Mouse (Mus musculus) retina, embryonic 14.5 days (tissue): Measurements from ENCODE around the gene Slx4ip.

Experiments
- DNase-seq: peaks from one replicate; pipeline ENCODE4 v3.0.0-alpha.2; 2015; ENCODE audit warnings: low spot score

The Slx4ip gene

DNA sequence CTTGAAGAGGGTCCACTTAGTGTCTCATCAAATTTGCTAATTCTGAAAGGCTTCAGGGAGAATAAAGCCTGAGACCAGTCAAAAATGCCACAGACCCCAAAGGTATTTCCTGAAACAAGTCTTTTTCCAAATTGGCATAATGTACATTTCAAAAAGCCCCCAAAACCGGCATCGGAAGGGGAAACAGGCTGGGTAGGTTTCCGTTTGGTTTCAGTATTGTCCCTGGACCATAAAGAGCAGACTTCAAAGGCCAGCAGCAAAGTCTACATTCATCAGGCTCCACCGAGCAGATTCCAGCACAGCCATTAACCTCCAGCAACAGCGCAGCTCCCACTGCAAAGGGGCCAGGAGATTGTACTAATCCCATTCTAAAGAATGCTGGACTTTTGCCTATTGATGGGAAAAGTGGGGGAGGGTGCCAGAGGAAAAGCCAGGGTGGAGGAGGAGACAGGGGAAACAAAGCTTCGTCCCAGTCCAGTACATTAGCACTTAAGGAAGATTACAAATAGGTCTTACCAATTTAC is 208.3 kb downstream of the Slx4ip start:
- no peak for DNase-seq

DNA sequence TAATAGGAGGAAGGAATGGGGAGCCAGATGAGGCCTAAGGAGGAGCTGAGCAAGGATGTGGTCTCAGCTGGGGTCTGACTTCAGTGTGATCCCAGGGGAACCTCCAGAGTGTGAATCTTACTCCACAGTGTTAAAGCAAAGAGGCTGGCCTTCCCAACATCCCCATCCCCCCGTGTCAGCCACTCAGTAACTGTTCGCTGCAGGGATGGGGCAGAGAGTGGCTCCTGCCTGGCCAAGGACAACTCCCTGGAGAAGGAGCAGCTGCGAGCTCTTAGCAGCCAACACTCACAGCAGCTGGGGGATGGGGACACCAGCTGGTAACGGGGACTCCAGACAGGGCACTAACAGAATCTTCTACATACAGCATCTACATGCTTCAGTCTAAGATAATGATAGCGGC is 210.1 kb downstream of the Slx4ip start:
- DNase-seq, result peak; percentile 68

DNA sequence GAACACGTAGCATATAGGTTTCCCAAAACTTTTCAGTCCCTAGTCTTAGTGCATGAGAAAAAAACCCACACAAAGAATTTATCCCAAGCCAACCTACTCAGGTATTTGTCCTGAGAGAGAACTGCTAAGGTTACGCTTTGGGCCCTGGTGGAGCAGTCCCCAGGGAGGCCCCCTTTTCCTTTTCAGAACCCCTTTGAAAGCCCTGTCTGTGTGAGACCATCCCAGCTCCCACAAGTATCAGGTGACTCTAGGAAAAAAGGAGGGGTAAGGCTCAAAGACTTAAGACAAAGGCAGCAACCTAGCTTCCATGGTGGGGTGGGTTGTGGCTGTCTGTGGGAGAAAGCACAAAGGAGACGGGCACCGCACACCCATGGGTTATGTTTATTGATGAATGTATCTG is 216.2 kb downstream of the Slx4ip start:
- DNase-seq, result no peak

DNA sequence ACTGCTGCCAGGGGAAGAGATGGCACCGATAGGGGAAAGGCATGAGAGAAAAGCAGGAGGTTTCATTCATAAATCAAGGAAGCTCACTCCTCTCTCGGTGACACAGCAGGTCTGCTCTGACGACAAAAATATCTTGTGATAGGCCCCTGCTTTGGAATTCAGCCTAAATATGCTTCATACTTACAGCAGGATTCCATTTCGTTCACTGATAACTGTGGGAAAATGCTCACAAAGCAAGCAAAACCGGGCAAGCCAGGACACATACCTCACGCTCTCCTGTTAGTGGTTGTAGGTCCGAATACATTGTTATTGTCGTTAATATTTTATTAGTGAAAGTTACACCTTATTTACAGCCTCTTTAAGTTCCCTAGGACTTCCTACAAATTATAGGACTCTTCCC is 216.9 kb downstream of the Slx4ip start:
- DNase-seq, result no peak

DNA sequence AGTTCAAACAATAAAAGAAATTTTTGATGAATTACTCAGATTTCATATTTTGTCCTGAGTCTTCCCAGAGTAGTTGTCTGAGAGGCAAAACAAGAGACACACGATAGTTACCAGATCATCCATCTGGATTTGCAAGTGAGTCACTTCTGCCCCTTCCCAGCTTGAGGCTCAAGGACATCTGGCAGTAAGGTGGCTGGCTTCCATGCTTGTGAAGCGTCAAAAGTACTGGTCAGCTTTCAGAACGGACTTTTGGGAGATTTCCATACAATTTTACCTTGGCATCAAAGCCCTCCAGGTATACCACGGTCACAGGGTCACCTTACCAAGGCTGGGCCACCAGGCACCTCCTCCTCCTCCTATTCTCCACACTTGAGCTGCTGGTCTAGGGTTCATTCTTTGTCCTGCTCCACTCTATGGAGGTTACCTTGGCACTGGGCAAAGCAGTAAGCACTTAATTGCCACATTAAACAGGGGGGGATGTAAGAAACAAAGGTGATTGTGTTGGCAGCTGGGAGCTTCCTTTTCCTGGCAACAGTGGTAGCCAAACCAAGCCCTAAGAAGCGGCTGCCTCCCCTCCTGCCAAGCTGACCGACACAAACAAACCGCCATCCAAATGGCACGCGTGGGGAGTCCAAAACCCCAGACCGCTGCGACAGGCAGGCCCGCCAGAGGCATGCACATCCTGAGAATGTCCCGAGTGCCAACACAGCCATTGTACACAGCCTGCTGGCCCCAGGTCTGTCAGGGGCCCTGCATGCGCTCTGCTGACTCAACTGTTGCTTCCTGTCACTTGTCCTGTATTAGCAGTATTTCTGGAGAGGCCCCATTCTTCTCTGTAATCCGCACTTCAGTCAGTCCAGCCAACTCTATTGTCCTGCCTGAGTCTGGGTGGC is 218.5 kb downstream of the Slx4ip start:
- no peak for DNase-seq

DNA sequence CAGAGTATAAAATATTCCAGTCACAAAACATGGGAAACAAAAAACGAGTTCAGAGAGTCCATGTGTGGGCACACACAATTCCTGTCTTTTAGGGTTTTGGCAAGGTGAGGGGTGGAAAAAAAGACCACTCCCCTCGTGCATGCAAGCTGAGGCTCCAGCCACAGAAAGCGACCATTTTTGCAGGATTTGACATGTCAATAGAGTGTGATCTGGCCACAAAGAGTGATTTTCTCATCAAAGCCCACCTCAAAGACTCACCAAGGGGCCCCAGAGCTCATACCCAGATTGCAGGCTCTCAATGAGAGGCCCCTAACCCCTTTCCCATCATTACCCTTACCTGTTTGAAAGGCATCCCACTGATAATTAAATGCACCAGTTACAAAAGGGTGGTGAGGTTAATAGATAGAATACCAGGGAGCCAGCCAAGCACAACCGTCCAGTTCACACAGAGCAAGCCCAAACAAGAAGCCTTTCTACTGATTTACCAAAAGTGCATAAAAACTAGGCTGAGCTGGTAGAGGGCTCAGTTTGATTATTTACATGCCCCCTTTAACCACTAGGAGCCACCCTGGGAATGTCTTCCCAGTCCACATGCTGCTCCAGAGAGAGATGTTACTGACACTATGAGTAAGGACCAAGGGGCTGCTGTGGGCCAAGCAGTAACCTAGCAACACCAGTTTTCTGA is 219.3 kb downstream of the Slx4ip start:
- DNase-seq, result peak; percentile 55

DNA sequence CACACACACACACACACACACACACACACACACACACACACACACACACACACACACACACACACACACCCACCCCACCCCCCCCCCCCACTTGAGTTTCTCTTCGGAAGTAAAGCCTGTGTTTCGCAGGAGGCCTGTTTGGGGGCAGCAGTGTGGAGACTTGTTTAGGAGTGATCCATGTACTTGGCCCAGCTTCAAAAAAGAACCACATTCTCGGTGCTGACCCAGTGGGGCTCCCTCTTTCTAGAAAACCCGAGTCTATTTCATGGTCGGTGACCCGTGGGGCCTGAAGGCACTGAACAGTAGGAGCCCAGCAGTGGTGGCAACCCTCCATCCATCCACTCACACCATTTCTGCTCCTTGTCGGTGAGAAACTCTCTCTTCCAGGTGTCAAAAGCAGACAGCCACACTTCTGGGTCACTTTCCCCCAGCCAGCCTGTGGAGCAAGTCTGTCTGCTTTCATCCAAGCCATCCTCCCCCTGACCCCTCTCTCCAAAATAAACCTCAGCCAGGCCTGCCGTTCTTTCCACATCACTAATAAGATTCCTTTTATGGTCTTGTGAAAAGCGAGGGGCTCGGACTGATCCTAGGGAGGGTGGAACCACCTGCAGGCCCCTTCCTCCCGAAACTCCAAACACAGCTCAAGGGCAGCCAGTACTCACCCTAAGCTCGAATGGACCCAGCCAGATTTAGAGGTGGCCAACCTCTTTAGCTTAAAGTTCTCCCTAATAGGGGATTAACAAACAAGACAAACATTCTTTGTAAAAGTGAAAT is 222.5 kb downstream of the Slx4ip start:
- DNase-seq, result no peak

DNA sequence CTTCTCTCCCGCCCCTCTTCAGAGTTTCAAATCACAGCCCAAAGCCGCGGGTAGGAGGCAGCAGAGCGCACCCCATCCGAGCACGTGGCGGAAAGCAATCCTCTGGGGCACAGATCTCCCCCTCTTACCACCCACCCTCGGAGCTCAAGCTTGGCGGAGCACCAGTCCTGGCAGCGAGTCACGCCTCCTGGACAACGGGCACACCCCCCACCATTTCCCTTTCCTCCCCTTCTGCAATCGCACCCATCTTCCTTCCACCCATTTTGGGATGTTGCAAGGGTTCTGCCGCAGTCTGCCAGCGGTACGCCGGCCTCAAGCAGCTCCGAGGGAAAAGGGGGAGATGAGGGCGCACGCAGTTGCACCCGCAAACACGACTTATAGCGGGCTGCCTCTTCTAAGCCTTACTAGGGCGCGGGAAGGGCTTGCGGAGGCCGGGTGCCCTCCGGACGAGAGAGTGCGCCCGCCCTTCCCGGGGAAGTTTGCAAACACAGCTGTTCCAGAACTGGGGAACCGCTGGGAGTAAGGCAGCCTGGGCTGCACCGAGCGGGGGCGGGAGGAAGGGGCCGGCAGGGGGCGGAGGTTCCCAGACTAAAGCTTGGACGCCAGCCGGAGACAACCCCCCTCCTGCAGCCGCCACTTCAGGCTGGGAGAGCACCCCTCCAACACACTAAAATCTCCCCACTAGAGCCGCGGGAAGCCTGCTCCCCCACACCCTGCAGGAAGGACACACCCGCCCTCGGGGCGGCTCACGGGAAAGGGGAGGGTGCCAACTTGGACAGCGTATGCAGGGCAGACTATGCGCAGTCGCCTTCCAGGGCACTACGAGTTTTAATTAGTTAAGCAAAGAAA is 223.5 kb downstream of the Slx4ip start:
- DNase-seq, result peak; percentile 80

DNA sequence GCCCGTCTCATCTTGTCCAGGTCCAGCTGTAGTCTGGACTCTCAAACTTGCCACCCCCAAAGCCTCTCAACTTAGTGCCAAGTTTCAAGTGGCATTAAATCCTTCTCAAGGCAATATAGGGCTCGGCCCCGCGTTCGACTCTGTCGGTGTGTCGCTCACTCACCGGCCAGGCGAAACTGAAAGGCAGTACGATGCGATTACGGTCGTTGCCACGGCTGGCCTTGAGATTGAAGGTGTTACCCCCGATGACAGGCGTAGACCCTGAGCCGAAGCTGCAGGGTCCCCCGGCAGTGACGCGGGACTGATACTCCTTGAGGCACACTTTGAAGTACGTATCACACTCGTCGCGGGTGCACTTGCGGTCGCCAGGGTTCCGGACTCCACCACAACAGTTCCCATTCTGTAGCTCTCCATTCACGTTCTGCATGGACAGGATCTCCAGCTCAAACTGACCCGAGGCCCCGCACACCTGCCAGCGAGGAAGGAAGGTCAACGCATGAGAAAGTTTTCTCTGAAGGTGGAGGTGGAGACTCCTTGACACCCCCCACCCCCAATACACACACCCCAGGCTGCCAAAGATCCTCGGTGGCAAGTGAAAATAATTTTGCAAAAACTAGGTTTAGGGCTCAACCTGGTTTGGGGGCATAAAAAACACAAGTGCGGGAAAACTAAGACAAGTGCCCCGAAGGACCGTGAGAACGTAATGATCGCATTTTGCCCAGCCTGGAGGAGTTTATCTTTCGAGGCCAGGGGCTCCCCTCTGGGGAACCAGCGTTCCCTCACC is 224.4 kb downstream of the Slx4ip start:
- no peak for DNase-seq

DNA sequence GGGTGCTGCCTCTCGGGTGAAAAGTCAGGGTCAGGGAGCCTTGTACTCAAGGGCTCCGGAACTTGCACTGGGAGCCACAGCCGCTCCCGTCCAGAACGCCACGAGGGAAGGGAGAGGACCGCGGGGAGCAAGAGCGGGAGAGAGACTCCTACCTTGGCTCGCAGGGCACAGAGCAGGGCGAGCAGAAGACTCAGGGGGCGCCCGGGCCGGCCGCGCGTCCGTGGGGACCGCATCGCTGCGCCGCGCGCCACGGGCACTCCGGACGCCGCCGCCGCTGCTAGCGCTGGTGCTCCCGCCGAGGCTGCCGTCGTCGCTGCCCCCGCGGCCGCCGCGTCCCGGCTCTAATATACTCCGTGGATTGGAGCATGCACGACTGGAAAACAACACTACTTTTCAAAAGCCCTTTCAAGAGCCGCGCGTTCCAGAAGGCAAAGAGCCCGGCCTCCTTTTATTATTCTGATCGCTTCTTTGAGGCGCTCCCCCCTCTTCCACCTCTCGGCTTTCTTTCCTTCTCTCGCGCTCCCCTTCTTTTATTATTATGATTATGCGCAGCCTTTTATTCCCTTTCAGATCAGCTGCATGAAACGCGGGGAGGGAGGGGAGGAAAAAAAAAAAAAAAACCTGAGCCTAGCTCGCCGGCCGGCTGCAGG is 225.1 kb downstream of the Slx4ip start, which contains the start of gene Jag1:
Jag1 (minus strand) TSS at position 620 of the 650 bp plus-strand sequence.
- DNase-seq, result peak; percentile 64

DNA sequence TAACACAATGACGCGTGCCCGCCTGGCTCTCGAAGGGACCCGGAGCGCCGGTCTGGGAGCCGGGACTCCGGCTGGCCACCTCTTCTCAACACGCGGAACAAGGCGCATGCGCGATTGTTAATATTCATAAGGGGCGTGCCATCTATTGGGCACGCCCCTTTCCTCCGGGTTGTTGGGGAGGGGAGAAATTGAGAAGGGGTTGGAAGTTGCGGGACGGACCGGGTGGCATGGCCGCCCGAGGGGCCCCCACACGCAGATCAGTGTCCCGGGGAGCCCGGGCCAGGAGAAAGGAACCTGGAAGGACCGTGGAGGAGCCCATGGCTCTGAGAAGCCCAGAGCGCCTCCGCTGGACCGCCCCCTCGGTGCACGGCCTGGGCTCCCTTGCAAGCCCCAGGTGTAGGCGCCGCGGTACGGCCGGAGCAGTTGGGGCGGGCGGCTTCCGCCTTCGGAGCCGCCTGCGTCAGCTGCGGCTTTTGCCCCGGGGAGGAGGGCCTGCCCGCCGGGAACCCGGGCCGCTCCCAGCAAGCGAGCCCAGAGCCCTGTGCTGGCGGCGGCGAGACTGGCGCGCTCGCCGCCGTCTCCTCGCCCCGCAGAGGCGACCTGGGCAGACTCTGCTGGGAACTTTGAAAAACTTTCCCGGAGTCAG is 225.8 kb downstream of the Slx4ip start:
- DNase-seq, result peak; percentile 99

DNA sequence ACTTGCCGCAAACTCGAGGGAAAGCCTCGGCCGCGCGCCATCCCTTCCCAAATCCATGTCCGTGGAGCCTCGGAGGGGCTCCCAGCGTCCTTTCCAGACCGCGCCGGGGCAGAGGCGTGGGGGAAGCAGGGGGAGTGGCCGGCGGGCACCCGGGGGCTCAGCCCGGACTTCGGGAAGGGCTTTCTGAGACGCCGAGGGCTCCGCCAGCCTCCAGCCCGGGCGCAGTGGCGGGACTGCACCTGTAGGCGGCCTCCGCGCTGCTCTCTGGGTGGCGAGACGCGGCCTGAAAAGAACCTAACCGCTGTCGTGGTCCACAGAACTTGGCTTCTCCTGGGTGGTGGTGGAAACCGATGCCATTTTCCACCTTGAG is 226.3 kb downstream of the Slx4ip start:
- DNase-seq, result peak; percentile 89
